Mouse (Mus musculus) MEL (cell line): ENCODE results near the gene Myh9. TPM values are rescaled to one million over a fixed set of nuclear protein-coding genes. Genes with fewer than 3 reads are reported as not detected.

Experiments used
- DNase-seq: peaks from one replicate; pipeline ENCODE4 v3.0.0; 2011; ENCODE audit warnings: low read depth, low spot score
- H3K27ac ChIP-seq: 2 replicates; pipeline ENCODE4 v1.5.1; 2012; ENCODE audit warnings: low read depth, mild to moderate bottlenecking, control low read depth, low read length, moderate library complexity; ENCODE audit not compliant: control insufficient read depth
- H3K27me3 ChIP-seq, 2 experiments: fragments of 150-350 bp in 1 of 2; sonication (generic) in 1 of 2; 2 replicates each; pipeline ENCODE4 v1.6.1; 2012; ENCODE audit warnings: low read length in 2 of 2, mild to moderate bottlenecking in 2 of 2, improper control_type of control experiment in 1 of 2, moderate library complexity in 1 of 2; ENCODE audit not compliant: insufficient read depth in 2 of 2, control insufficient read depth in 1 of 2
- H3K36me3 ChIP-seq, 2 experiments: 2 replicates each; pipeline ENCODE4 v1.6.1; 2012 to 2014; ENCODE audit warnings: low read length in 2 of 2, improper control_type of control experiment in 1 of 2, inconsistent platforms in 1 of 2, mild to moderate bottlenecking in 1 of 2; ENCODE audit not compliant: insufficient read depth in 2 of 2, control insufficient read depth in 1 of 2
- H3K4me1 ChIP-seq, 2 experiments: fragments of 150-350 bp in 1 of 2; sonication (generic) in 1 of 2; 2 replicates each; pipeline ENCODE4 v1.6.1; 2012; ENCODE audit warnings: low read length in 2 of 2, improper control_type of control experiment in 1 of 2, mild to moderate bottlenecking in 1 of 2; ENCODE audit not compliant: insufficient read depth in 2 of 2, control insufficient read depth in 1 of 2
- H3K4me3 ChIP-seq, 2 experiments: fragments of 150-350 bp in 1 of 2; sonication (generic) in 1 of 2; 2 replicates each; pipeline ENCODE4 v1.5.1; 2012; ENCODE audit warnings: low read depth in 2 of 2, low read length in 2 of 2, mild to moderate bottlenecking in 2 of 2, moderate library complexity in 2 of 2, control low read depth in 1 of 2, improper control_type of control experiment in 1 of 2; ENCODE audit not compliant: control insufficient read depth in 1 of 2, insufficient read depth in 1 of 2
- H3K79me2 ChIP-seq: 2 replicates; pipeline ENCODE4 v1.6.1; 2012; ENCODE audit warnings: mild to moderate bottlenecking, low read length, moderate library complexity; ENCODE audit not compliant: control insufficient read depth, poor library complexity, insufficient read depth
- H3K9ac ChIP-seq: 2 replicates; pipeline ENCODE4 v1.6.1; 2012; ENCODE audit warnings: low read depth, mild to moderate bottlenecking, control low read depth, low read length, moderate library complexity; ENCODE audit not compliant: control insufficient read depth, poor library complexity, severe bottlenecking
- H3K9me3 ChIP-seq: fragments of 150-350 bp; sonication (generic); replicated peaks from 2 replicates; pipeline ENCODE4 v1.6.1; 2012; ENCODE audit warnings: mild to moderate bottlenecking, low read length, improper control_type of control experiment, moderate library complexity; ENCODE audit not compliant: insufficient read depth
- E2F4 ChIP-seq: IDR thresholded peaks from 2 replicates; pipeline ENCODE4 v1.6.1; 2011; ENCODE audit warnings: low read depth, low read length, improper control_type of control experiment, borderline replicate concordance
- ETS1 ChIP-seq: IDR thresholded peaks from 2 replicates; pipeline ENCODE4 v1.6.1; 2012; ENCODE audit warnings: low read depth, mild to moderate bottlenecking, inconsistent platforms, low read length, improper control_type of control experiment, moderate library complexity
- GATA1 ChIP-seq: IDR thresholded peaks from 2 replicates; pipeline ENCODE4 v1.6.1; 2011; ENCODE audit warnings: low read depth, low read length, improper control_type of control experiment
- MAX ChIP-seq: IDR thresholded peaks from 2 replicates; pipeline ENCODE4 v1.6.1; 2011; ENCODE audit warnings: low read length, improper control_type of control experiment
- MXI1 ChIP-seq: IDR thresholded peaks from 2 replicates; pipeline ENCODE4 v1.6.1; 2011; ENCODE audit warnings: mild to moderate bottlenecking, low read depth, low read length, improper control_type of control experiment
- POLR2A ChIP-seq, 2 experiments: IDR thresholded peaks; 2 replicates each; pipeline ENCODE4 v1.6.1; 2011 to 2012; ENCODE audit warnings: low read length in 2 of 2, mild to moderate bottlenecking in 2 of 2, control low read depth in 1 of 2, improper control_type of control experiment in 1 of 2, low read depth in 1 of 2, moderate library complexity in 1 of 2; ENCODE audit not compliant: control insufficient read depth in 1 of 2, insufficient read depth in 1 of 2, poor library complexity in 1 of 2
- RAD21 ChIP-seq: IDR thresholded peaks from 2 replicates; pipeline ENCODE4 v1.6.1; 2011; ENCODE audit warnings: mild to moderate bottlenecking, low read depth, low read length, improper control_type of control experiment
- SIN3A ChIP-seq: IDR thresholded peaks from 2 replicates; pipeline ENCODE4 v1.6.1; 2012; ENCODE audit warnings: low read length, improper control_type of control experiment, inconsistent platforms
- SMC3 ChIP-seq: IDR thresholded peaks from 2 replicates; pipeline ENCODE4 v1.6.1; 2011; ENCODE audit warnings: low read depth, low read length, improper control_type of control experiment
- TBP ChIP-seq: IDR thresholded peaks from 2 replicates; pipeline ENCODE4 v1.8.0; 2011; ENCODE audit warnings: low read depth, low read length, improper control_type of control experiment
- ZNF384 ChIP-seq: IDR thresholded peaks from 2 replicates; pipeline ENCODE4 v1.6.1; 2012; ENCODE audit warnings: low read depth, mild to moderate bottlenecking, inconsistent platforms, low read length, improper control_type of control experiment
- polyA plus RNA-seq, 2 experiments: library from polyadenylated mRNA; stranded (reverse) in 1 of 2; unstranded in 1 of 2; fragments of >175 nt in 1 of 2; fragments of >200 nt in 1 of 2; gene quantifications; 2 replicates each; pipeline versions ENCODE4 v1.2.1 to v1.2.4; 2012; ENCODE audit warnings: low replicate concordance in 2 of 2, low read depth in 1 of 2; ENCODE audit not compliant: insufficient read length in 2 of 2, insufficient read depth in 1 of 2, missing spikeins in 1 of 2
- total RNA-seq: library from RNA; depleted of rRNA; stranded (reverse); fragments of 300-350 nt; gene quantifications from 2 replicates; pipeline ENCODE4 v1.2.3, GENCODE M21; 2012

Gene Myh9
- total and polyA plus RNA-seq, 3 experiments = 59.3 to 176 (median 158) TPM

DNA sequence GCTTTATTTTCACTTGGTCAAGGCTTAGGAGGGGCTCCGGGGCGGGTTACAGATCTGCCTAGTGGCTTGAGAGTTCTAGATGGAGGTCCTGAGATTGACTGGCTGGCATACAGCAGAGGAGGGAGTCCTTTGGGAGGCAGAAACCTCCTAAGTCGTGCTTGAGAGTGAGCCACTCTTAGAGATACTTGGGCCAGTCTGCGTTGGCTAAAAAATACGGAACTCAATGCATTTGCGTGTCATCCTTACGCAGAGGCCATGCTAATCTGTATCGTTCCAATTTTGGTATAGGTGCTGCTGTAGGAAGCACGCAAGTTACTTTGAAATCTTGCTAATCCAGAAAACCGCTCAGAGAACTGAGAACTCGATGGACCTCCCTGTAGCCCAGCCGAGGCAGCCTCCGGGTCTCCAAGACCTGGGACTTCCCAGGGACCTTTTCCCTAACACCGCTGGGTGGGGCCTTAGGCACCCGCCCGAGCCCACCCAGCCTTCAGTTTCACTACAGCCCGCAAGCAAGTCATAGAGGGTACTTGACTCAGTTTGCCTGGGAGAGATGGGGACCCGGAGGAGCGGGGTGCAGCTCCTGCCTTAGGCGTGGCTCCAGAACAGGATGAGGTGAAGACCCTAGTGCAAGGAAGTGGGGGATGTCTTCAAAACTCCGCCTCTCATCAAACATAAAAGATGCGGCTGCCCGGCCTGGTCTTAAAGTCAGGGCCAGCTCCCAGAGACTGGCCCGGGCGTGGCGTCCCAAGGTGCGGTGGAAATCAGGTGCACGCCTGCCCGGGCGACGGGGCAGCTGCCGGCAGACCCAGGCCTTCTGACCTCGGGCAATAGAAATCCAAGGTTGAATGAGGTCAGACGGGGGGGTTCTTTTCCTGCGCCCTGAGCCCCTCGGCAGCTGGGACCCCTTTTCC, 1.3 kb downstream of the Myh9 start:
- Histone ChIP-seq H3K79me2 (peaks cover 58% of the 10 kb centered on the region), H3K27ac (peak overlapping the region; percentile 76), H3K27me3 (no peaks in the 10 kb centered on the region), H3K9ac (peak overlapping the region; percentile 90), H3K4me1 (peaks cover 5 to 44% of the 10 kb centered on the region in 2 experiments; a peak in 3 of 4 replicates), H3K36me3 (peaks cover 0 to 44% of the 10 kb centered on the region in 2 experiments; a peak in 2 of 4 replicates), H3K4me3 (peak overlapping the region; percentile 85 to 87), H3K9me3 (no peaks in the 10 kb centered on the region)
- TF ChIP-seq MAX (no peak), SIN3A (peak; percentile 53), MXI1 (peak; percentile 48), ZNF384 (no peak), POLR2A (IDR thresholded peaks at IDR 0.05; ENCODE audit: control insufficient read depth in 1 of 2, insufficient read depth in 1 of 2, low read depth in 1 of 2, low read length in 2 of 2, poor library complexity in 1 of 2) (0 out of 4 replicates have a peak, but pooled peaks of 1 of the 2 experiments have one; percentile 38)
- DNase-seq = peak; percentile 86

DNA sequence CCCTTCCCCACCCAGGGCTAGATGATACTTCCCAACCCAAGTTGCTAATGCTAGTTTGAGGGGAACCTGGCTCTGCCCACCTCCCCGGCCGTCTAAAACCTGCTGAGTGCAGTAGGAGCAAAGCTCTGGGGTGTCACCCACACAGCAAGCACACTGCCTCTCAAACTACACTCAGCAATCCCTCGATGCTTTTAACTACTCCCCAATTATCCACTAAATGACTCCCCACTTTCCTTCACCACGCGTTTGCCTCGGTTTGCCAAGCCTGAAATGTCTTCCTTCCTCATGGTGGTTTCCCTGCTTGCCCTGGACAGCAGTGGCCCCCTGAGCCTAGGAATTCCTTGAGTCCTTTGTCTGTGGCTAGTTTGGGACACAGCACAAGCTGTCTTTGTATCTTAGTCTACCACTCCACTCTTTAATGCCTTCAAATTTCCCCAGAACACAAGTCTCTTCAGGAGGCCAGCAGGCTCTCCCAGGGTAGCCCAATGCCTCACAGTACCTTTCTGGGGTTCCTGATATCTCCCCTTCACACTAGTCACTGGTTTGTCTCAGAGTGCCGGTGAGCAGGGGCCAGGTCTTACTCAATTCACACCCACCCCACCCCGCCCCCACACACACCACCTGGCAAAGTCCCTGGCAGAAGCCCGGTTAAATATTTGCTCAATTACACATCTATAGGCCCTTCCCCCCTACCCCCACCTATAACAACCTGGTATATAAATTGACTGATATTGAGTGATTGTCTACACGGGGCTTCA, 2.3 kb downstream of the Myh9 start:
- peaks cover 0 to 54% of the 10 kb centered on the region in 2 experiments; a peak in 2 of 4 replicates for H3K36me3 ChIP-seq
- DNase-seq = no peak
- peaks cover 14 to 51% of the 10 kb centered on the region in 2 experiments for H3K4me1 ChIP-seq
- no peaks in the 10 kb centered on the region for H3K27me3 ChIP-seq
- H3K79me2 ChIP-seq = peaks cover 68% of the 10 kb centered on the region
- H3K27ac ChIP-seq = peak overlapping the region; percentile 9
- TF ChIP-seq ETS1 (no peak), MAX (no peak), SIN3A (no peak), RAD21 (no peak), GATA1 (no peak), E2F4 (no peak), SMC3 (no peak), ZNF384 (no peak), POLR2A (IDR thresholded peaks at IDR 0.05; ENCODE audit: control insufficient read depth in 1 of 2, insufficient read depth in 1 of 2, low read depth in 1 of 2, low read length in 2 of 2, poor library complexity in 1 of 2) (no peak), TBP (no peak)
- no peaks in the 10 kb centered on the region for H3K9me3 ChIP-seq
- peak overlapping the region; percentile 35 for H3K9ac ChIP-seq
- peak overlapping the region in 1 of 2 experiments; percentile 40; a peak in 2 of 4 replicates for H3K4me3 ChIP-seq
